Mouse (Mus musculus): ENCODE data around the gene Wipf1. TPM values are rescaled to one million over a fixed set of nuclear protein-coding genes. Genes with fewer than 3 reads are reported as not detected.

Gene Wipf1
- polyA plus RNA-seq, 1 experiment = 56.6 TPM

DNA sequence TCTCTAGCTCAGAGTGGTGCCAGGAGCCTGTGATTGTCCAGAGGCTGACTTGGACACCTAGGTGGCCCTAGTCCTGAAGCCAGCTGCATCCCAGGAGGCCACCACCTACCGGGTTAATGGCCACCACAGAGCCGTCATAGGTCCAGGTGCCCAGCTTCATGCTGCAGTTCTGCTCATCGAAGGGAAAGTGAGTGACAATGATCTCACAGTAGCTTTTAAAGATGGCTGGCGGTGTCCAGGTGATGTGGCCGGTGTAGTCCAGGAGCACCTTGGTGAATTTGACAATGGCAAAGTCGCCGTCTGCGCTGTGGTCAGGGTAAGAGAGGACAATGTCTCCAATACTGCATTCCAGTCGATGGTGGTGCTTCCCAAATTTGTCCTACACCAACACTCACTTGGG lies 41.8 kb upstream of the Wipf1 start:
- H3K4me1 ChIP-seq (replicated peaks; ENCODE audit: control insufficient read depth, insufficient read depth, low read length) = no peaks in the 10 kb centered on the region
- no peaks in the 10 kb centered on the region for H3K36me3 ChIP-seq (ENCODE audit: control insufficient read depth, insufficient read depth, low read length)
- 93% methylated on average over 9 of the region's 9 CpGs for WGBS
- no peak overlapping the region for H3K27ac ChIP-seq (ENCODE audit: control insufficient read depth, insufficient read depth, low read length)
- no peaks in the 10 kb centered on the region for H3K27me3 ChIP-seq (ENCODE audit: control insufficient read depth, insufficient read depth, low read length)
- TF ChIP-seq CTCF (IDR thresholded peaks at IDR 0.05; ENCODE audit: borderline replicate concordance, control insufficient read depth, extremely low read depth, insufficient read depth, low read length, poor library complexity) (no peak), POLR2A (IDR thresholded peaks at IDR 0.05; ENCODE audit: control insufficient read depth, extremely low read depth, insufficient read depth, low read length, poor library complexity) (no peak)
- no peak overlapping the region for H3K4me3 ChIP-seq (ENCODE audit: control insufficient read depth, insufficient read depth, low read length)
- DNase-seq = no peak

DNA sequence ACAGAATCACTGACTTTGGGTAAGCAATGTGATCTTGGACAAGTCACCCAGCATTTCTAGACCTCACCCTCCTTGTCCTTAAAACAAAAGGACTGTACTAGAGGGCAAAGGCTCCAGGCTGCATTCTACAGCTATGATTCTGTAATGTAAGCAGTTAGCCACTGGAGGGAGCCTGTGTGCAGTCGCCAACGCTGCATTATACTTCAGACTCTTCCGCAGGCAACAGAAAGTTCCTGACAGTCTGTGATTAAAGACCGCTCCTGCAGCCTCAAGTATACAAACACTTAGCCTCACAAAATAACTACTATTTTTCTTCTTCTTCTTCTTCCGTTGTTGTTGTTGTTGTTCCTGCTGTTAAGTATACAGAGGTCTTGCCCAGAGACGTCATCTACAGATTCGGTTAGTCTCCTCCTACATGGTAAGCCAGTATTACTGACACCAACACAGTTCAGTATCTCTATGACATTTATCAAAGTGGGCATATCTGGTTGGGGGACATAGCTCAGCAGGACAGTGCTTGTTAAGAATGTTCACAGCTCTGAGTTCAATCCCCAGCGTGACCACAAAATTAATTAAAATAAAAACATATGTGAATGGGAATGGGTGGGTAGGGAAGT lies 37.6 kb upstream of the Wipf1 start:
- Histone ChIP-seq H3K36me3 (ENCODE audit: control insufficient read depth, insufficient read depth, low read length) (no peaks in the 10 kb centered on the region), H3K27ac (ENCODE audit: control insufficient read depth, insufficient read depth, low read length) (no peak overlapping the region), H3K4me1 (replicated peaks; ENCODE audit: control insufficient read depth, insufficient read depth, low read length) (no peaks in the 10 kb centered on the region), H3K4me3 (ENCODE audit: control insufficient read depth, insufficient read depth, low read length) (no peak overlapping the region), H3K27me3 (ENCODE audit: control insufficient read depth, insufficient read depth, low read length) (no peaks in the 10 kb centered on the region)
- DNase-seq = peak; percentile 64
- 19% methylated on average over 8 of the region's 8 CpGs for WGBS
- TF ChIP-seq POLR2A (IDR thresholded peaks at IDR 0.05; ENCODE audit: control insufficient read depth, extremely low read depth, insufficient read depth, low read length, poor library complexity) (no peak), CTCF (IDR thresholded peaks at IDR 0.05; ENCODE audit: borderline replicate concordance, control insufficient read depth, extremely low read depth, insufficient read depth, low read length, poor library complexity) (no peak)

DNA sequence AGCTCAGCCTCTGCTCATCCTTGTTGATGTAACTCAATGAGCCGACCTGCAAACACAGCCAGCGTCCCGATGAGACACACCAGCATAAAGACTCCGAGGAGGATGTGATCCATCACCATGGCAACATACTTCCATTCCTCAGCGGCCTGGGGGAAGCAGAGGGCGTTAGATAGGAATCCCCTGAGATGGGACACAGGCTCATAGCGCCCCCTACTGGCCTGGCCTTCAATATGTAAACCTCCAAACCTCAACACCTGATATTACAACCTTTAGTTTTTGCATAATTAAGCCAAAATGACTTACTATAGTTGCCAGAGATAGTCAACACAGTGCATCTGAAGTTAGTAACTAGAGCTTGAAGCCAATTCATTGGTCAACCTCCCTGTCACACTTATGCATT lies 36.6 kb upstream of the Wipf1 start:
- H3K27me3 ChIP-seq (ENCODE audit: control insufficient read depth, insufficient read depth, low read length) = no peaks in the 10 kb centered on the region
- peaks cover 3% of the 10 kb centered on the region; the same call in 1 of the 2 replicates for H3K4me1 ChIP-seq (replicated peaks; ENCODE audit: control insufficient read depth, insufficient read depth, low read length)
- no peak overlapping the region for H3K4me3 ChIP-seq (ENCODE audit: control insufficient read depth, insufficient read depth, low read length)
- TF ChIP-seq CTCF (IDR thresholded peaks at IDR 0.05; ENCODE audit: borderline replicate concordance, control insufficient read depth, extremely low read depth, insufficient read depth, low read length, poor library complexity) (peak; percentile 49; the same call in 1 of the 2 replicates), POLR2A (IDR thresholded peaks at IDR 0.05; ENCODE audit: control insufficient read depth, extremely low read depth, insufficient read depth, low read length, poor library complexity) (no peak)
- no peaks in the 10 kb centered on the region for H3K36me3 ChIP-seq (ENCODE audit: control insufficient read depth, insufficient read depth, low read length)
- DNase-seq = peak; percentile 36
- H3K27ac ChIP-seq (ENCODE audit: control insufficient read depth, insufficient read depth, low read length) = no peak overlapping the region
- WGBS = 37% methylated on average over 7 of the region's 7 CpGs

DNA sequence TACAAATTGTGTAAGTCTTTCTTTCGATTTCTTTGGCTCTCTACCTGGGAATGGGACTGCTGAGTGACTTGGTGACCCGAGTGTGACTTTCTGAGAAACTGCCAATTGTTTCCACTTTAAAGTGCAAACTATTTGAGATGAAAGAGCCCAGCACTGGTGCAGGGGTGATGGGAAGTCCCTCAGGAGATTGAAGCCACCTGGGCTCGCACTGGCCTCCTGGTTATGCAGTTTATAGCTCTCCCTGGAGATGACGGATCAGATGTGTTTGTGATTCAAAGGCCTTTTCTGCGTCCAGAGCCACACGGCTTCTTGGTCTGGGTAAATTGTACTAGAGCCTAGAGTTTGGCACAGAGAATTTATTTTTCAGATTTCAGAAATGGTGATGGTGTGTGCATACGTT lies 34.2 kb upstream of the Wipf1 start:
- TF ChIP-seq POLR2A (IDR thresholded peaks at IDR 0.05; ENCODE audit: control insufficient read depth, extremely low read depth, insufficient read depth, low read length, poor library complexity) = no peak
- no peak for TF ChIP-seq CTCF (IDR thresholded peaks at IDR 0.05; ENCODE audit: borderline replicate concordance, control insufficient read depth, extremely low read depth, insufficient read depth, low read length, poor library complexity)
- H3K36me3 ChIP-seq (ENCODE audit: control insufficient read depth, insufficient read depth, low read length) = no peaks in the 10 kb centered on the region
- WGBS = 80% methylated on average over 7 of the region's 7 CpGs
- H3K4me1 ChIP-seq (replicated peaks; ENCODE audit: control insufficient read depth, insufficient read depth, low read length) = peaks cover 3% of the 10 kb centered on the region; the same call in 1 of the 2 replicates
- no peak for DNase-seq
- H3K4me3 ChIP-seq (ENCODE audit: control insufficient read depth, insufficient read depth, low read length) = no peak overlapping the region
- no peaks in the 10 kb centered on the region for H3K27me3 ChIP-seq (ENCODE audit: control insufficient read depth, insufficient read depth, low read length)
- H3K27ac ChIP-seq (ENCODE audit: control insufficient read depth, insufficient read depth, low read length) = no peak overlapping the region

DNA sequence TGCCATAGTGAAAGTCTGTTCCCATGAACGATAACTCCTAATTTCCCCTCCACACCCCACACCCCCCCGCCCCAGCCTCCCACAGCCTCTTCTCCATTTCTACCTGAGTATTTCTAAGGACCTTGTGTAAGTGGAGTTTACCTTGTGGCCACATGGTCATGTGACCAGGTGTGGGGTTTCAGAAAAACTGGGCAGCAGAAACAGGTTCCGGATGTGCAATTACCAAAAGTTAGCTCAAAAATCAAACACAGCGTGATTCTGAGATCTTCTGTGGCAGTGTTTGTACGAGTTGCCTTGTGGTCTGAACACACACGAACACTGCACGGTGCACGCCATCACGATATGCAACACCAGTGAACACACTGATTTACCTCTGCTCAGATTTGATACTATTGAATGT lies 33.1 kb upstream of the Wipf1 start:
- no peak for DNase-seq
- Histone ChIP-seq H3K27me3 (ENCODE audit: control insufficient read depth, insufficient read depth, low read length) (no peaks in the 10 kb centered on the region), H3K27ac (ENCODE audit: control insufficient read depth, insufficient read depth, low read length) (no peak overlapping the region), H3K4me3 (ENCODE audit: control insufficient read depth, insufficient read depth, low read length) (no peak overlapping the region), H3K36me3 (ENCODE audit: control insufficient read depth, insufficient read depth, low read length) (no peaks in the 10 kb centered on the region), H3K4me1 (replicated peaks; ENCODE audit: control insufficient read depth, insufficient read depth, low read length) (peaks cover 3% of the 10 kb centered on the region; the same call in 1 of the 2 replicates)
- no peak for TF ChIP-seq CTCF (IDR thresholded peaks at IDR 0.05; ENCODE audit: borderline replicate concordance, control insufficient read depth, extremely low read depth, insufficient read depth, low read length, poor library complexity)
- no peak for TF ChIP-seq POLR2A (IDR thresholded peaks at IDR 0.05; ENCODE audit: control insufficient read depth, extremely low read depth, insufficient read depth, low read length, poor library complexity)
- 91% methylated on average over 9 of the region's 9 CpGs for WGBS

DNA sequence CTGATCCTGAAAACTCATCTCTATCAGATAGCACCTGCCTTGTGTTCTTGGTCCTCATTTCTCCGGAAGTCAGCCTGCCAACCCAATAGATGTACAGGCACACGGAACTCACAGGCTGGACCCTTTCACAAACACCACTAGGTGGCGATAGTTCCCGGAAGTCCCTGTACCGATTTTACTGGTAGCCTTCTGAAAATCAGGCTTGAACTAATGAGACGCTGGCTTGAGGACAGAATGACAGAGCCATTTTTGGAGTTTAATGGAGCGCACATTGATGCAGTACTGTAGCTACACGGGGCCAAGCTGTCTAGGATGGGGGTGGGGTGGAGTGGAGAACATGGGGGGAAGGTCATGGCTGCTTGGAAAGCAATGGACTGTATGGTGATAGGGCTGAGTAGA lies 32.1 kb upstream of the Wipf1 start:
- TF ChIP-seq CTCF (IDR thresholded peaks at IDR 0.05; ENCODE audit: borderline replicate concordance, control insufficient read depth, extremely low read depth, insufficient read depth, low read length, poor library complexity) (no peak), POLR2A (IDR thresholded peaks at IDR 0.05; ENCODE audit: control insufficient read depth, extremely low read depth, insufficient read depth, low read length, poor library complexity) (no peak)
- no peak overlapping the region for H3K27ac ChIP-seq (ENCODE audit: control insufficient read depth, insufficient read depth, low read length)
- H3K4me1 ChIP-seq (replicated peaks; ENCODE audit: control insufficient read depth, insufficient read depth, low read length) = peaks cover 3% of the 10 kb centered on the region; the same call in 1 of the 2 replicates
- peak; percentile 33 for DNase-seq
- WGBS = 15% methylated on average over 8 of the region's 8 CpGs
- no peaks in the 10 kb centered on the region for H3K27me3 ChIP-seq (ENCODE audit: control insufficient read depth, insufficient read depth, low read length)
- H3K4me3 ChIP-seq (ENCODE audit: control insufficient read depth, insufficient read depth, low read length) = no peak overlapping the region
- no peaks in the 10 kb centered on the region for H3K36me3 ChIP-seq (ENCODE audit: control insufficient read depth, insufficient read depth, low read length)
